Mouse (Mus musculus): ENCODE data around the gene Sdk2.

DNA sequence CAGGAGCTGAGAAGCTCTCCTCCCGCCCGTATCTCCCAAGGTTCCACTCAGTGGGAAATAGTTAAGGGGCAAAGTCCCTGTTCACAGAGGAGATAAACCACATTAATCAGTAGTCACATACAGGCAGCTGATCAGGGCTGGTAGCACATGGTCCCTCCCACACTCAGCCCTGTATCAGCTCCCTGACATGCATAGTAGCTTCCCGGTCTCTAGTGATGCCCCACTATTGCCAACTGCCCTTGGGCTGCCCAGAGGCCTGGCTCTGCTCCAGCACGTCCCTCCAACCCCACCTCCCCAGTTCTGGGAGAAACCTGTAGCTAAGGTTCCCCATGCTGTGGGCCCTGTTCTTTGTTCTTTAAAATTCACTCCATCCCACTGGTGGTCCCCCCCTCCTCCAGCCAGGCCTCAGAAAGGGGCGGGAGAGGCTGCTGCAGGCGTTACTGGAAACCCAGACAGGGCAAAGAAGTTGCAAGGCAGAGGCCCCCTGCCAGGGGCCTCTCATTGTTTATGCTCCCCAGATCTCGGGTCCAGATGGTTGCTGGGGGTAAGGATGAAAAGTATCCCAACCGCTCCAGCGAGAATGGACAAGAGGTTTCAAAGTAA lies 317.0 kb downstream of the Sdk2 start:
- no peak for TF ChIP-seq POLR2A (IDR thresholded peaks at IDR 0.05; ENCODE audit: extremely low read depth, insufficient read depth, low read length)
- TF ChIP-seq CTCF (IDR thresholded peaks at IDR 0.05; ENCODE audit: extremely low read depth, insufficient read depth, low read length), result no peak

Data from cortical plate, adult 2 months (tissue).